Mouse (Mus musculus): ENCODE data around the gene Pcyt1a.
"Not testable (repeated sequence)": the region's sequence is repeated elsewhere in the genome, so short reads cannot be mapped to it uniquely, and the experiment has no call there.

Pcyt1a gene

DNA sequence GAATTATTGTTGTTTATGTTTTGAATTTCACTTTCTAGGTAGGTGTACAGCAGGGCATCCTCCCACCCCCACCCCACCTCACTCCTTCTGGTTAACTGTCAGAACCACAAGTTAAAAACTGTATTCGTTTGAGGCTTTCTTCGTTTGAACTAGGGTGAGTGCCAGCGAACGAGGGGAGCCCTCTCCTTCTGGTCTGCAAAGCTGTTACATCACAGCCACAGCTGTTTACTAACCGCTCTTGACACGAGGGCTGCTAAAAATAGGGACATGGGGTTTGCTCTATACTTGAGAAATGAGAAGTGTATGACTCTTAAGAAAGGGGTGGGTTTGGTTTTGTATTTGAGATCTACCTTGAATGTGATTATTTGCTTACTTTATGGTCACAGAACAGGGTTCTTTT lies 3.3 kb downstream of the Pcyt1a start:
- no peak for DNase-seq (ENCODE audit: low spot score)

- DNase-seq (ENCODE audit: low spot score) = no peak
Observed at GRCm38 (mm10) chr16:32434691-32435090, 4.0 kb downstream of the Pcyt1a start.

- DNase-seq (ENCODE audit: low spot score) = no peak
Observed at GRCm38 (mm10) chr16:32436657-32437056, 5.9 kb downstream of the Pcyt1a start.

DNA sequence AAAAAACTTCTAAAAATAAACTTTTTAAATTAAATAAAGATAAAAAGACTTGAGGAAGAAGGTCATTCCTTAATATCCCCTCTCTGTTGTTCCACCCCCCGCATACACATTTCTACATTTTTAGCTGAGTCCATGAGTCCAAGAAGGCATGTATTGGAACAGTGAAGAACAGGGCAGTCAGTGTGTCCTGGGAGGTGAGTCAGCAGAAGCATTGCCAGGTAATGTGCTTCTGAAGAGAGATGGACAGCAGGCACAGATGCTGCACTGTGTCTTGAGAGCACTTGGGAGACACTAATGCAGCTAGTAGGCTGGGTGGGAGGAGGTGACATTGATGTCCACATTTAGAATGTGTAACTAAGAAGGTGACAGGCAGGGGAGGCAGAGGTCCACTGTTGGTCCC lies 6.5 kb downstream of the Pcyt1a start:
- no peak for DNase-seq (ENCODE audit: low spot score)

DNA sequence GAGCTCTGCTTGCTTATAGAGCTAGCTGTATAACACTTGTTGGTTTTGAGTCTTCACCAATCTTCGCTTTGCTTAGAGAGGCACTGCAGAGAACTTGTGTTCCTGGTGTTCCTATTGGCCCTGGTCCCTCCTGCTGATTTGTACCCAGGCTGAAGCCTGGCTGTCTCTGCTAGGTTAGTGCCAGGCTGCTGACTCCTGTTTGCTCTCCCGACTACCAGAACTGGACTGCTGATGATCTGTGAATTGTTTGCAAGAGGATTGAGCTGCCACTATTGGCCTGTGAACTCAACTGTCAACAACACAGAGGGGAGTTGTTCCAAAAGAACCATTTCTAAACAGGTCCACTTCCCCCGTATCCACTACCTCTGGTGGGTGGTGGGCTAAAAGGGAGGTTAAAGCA lies 10.7 kb downstream of the Pcyt1a start:
- no peak for DNase-seq (ENCODE audit: low spot score)

GRCm38 (mm10) chr16:32444615-32445014 lies 13.9 kb downstream of the Pcyt1a start:
- DNase-seq (ENCODE audit: low spot score) = not testable (repeated sequence)

- no peak for DNase-seq (ENCODE audit: low spot score)
Observed at GRCm38 (mm10) chr16:32445558-32445957, 14.8 kb downstream of the Pcyt1a start.

GRCm38 (mm10) chr16:32446563-32447138 lies 15.9 kb downstream of the Pcyt1a start:
- no peak for DNase-seq (ENCODE audit: low spot score)

- DNase-seq (ENCODE audit: low spot score) = no peak
Observed at GRCm38 (mm10) chr16:32449665-32450064, 18.9 kb downstream of the Pcyt1a start.

GRCm38 (mm10) chr16:32450133-32450532 lies 19.4 kb downstream of the Pcyt1a start:
- no peak for DNase-seq (ENCODE audit: low spot score)

DNA sequence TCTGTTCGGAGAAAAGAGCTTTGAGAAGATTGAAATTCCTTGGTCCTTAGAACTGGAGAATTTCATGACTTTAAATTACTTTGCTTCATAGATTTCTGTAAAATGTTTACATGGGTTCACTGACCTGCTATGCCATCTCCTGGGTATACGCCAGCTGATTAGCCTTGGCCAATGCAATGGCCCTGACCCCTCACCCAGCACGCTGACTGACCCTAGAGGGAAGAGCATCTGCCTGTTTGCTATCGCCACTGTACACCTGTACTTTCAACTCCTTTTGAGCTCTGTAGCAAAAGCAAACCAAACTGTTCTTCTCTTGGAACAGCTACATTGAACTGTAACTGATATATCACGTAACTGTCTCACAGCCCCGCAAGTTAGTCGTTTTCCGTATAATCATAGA lies 22.4 kb downstream of the Pcyt1a start:
- no peak for DNase-seq (ENCODE audit: low spot score)

DNA sequence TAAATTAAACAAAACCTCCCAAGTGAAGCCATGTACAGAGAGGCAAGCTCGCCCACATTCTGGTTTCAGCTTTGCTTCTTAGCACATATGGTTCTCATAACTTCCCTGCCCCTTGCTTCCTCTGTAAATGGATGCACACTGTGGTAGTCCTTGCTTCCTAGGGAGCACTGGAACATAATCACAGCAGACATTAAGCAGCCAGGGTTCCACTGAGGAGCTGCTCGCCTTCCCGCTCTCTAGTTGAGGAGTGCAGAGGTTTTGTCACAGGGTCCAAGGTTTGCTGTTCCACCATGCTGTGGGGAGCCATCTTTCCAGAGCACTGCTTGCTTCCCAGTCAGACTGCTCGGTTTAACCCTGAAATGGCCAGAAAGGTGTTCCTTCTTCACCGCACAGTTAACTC lies 23.9 kb downstream of the Pcyt1a start:
- no peak for DNase-seq (ENCODE audit: low spot score)

- DNase-seq (ENCODE audit: low spot score) = no peak
Observed at GRCm38 (mm10) chr16:32456086-32456485, 25.4 kb downstream of the Pcyt1a start.

GRCm38 (mm10) chr16:32456761-32457160 lies 26.0 kb downstream of the Pcyt1a start:
- DNase-seq (ENCODE audit: low spot score) = no peak

DNA sequence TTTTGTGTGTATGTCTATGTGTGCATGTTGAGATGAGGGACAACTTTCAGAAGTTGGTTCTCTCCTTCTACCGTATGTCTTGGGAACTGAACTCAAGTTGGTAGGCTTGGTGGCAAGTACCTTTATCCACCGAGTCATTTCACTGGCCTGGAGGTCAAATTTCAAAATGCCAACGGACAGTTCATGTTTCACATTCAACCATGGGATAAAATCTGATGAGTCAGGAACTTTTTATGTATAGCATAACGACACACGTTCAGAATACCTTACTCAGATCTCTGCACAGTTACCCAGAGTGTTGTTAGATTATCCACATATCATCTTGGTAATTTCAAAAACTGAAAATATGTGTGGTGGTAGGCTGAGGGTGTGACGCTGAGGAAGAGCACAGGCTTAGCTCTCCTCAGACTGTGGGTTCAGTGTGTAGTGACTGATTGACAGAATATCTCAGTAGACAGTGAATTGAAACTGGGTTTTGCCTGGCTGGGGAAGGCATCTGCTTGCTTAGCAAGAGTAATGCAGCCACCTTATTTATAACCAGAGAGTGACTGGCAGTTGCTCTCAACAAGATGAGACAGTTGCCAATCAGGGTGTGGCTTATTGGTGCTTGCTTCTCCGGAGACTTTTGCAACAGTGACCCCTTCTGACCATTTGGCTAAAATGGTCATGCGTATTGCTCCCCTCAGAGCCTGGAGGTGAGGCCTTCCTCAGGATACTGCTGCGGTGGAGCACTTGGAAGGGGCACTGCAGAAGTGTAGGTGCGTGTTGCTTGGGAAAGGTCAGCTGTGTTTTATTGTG lies 27.1 kb downstream of the Pcyt1a start:
- peak; percentile 25 for DNase-seq (ENCODE audit: low spot score)

DNA sequence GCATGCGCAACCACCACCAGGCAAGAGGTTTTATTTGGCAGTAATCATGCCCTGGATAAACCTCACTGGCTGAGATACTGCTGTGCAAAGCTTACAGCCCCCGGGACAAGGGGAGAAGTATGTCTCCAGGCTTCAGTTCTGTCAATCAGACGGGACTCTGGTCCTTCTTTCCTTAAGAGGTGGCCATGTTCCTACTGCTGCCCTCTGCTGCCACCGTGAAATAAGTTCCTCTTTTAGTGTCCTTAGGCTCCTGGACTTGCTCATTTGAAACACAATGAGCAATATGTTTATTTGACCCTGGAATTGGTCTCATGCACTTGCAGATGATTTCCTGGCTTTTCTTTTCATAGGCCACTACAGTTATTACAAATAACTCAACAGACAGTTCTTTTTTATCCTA lies 29.8 kb downstream of the Pcyt1a start:
- DNase-seq (ENCODE audit: low spot score) = no peak

DNA sequence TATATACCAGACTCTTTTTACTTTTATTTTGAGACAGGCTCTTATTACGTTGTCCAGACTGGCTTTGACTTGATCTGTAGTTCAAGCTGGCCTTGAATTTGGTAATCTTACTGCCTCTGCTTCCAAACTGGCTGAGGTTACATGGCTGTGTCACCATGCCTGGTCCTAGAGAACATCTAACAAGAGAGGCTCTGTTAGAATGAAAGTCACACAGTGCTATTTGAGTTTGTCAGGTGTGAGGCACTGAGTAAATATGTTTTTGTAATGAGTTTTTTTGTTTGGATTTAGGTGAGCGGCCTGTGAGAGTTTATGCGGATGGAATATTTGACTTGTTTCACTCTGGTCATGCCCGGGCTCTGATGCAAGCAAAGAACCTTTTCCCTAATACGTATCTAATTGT lies 31.0 kb downstream of the Pcyt1a start:
- DNase-seq (ENCODE audit: low spot score) = no peak

- no peak for DNase-seq (ENCODE audit: low spot score)
Observed at GRCm38 (mm10) chr16:32462950-32463349, 32.2 kb downstream of the Pcyt1a start.

GRCm38 (mm10) chr16:32463426-32463825 lies 32.7 kb downstream of the Pcyt1a start:
- DNase-seq (ENCODE audit: low spot score) = no peak

DNA sequence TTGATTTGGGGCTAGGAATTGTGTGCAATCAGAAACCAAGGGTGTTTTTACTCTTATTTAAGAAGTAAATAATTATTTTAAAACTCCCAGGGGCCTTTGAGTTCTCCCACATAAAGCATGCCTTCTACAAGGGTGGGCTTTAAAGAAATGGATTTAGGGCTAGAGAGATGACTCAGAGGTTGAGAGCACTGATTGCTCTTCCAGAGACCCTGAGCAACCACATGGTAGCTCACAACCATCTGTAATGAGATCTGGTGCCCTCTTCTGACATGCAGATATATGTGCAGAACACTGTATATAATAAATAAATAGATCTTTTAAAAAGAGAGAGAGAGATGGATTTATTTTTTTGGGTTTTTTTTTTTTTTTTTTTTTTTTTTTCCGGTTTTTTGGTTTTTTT lies 34.2 kb downstream of the Pcyt1a start:
- no peak for DNase-seq (ENCODE audit: low spot score)

DNA sequence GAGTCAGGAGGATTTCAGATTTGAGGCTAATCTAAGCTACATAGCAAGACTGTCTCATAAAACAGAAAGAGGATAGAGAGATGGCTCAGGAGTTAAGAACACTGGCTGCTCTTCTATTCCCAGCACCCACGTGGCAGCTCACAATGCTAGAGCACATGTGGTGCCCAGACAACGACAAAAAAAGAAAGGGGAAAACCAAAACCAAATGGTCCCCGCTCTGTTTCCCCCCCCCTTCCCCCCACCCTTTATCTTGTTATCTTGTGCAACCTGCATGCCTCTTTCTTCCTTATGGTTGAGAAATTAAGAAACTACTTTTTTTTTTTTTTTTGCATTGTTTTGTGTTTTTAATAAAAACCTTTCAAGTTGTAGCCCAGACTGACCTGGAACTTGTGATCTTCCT lies 37.8 kb downstream of the Pcyt1a start:
- DNase-seq (ENCODE audit: low spot score) = no peak

DNA sequence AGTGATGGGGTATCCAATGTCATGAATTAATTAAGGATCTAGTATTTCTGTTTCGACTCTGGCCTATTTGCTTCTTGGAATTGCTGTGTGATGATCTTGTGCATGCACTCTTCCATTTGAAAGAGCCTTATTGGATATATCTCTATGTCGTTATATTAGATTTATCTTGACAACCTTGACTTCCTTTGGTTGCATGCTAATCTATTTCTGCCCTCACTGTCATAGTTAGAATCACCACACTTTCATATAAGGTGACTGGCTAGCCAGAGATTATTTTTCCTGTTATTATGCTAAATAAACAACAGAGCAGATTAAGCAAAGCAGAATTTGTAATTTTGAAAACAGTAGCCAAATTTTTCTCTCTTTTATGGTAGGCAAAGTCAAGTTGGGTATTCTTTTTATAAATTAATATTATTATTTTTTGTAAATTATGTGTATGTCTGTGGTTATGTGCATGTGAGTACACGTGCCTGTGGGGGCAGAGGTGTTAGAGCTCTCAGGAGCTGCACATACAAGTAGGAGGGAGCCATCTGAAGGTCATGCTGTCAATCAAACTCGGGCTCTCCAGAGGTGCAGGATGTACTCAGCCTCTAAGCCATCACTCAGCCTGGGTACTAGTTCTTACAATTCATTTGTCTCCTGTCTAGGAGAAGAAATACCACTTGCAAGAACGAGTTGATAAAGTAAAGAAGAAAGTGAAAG lies 38.8 kb downstream of the Pcyt1a start:
- no peak for DNase-seq (ENCODE audit: low spot score)

GRCm38 (mm10) chr16:32472276-32473015 lies 41.7 kb downstream of the Pcyt1a start:
- no peak for DNase-seq (ENCODE audit: low spot score)
